Comparison of ENCODE assay signal across 9 mouse cellular contexts in the genomic region with DNA sequence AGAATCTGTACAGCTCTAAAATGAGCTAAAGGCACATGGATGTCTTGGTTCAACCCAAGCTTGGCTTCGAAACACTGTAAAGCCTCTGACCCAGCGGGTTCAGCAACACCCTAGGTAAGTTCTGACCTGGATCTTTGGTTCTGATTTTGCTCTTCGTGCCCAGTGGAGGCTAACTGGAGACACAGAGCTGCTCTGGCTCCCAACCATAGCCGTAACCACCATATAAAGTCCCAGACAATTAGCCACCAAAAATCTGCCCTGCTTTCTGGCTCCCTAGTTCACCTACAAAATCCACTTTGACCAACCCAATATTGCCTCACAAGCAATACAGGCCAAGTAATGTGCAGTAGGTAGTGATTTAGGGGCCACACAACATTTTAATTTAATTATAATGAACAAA. TPM values are rescaled to one million over a fixed set of nuclear protein-coding genes. Genes with fewer than 3 reads are reported as not detected.
A peak's percentile ranks its signal among the peaks of the same experiment; 100 is the strongest.
DNase-seq lines count a peak whose midpoint lies in the region; ATAC-seq and TF ChIP-seq lines count a peak whose summit lies in the region.
"Had no signal": no experiment of that assay in that cellular context is flagged by ENCODE, and none has a peak within 500 bp of the region (broad histone marks: within the 10 kb centered on the region; RNA-seq: fewer than 3 reads in every experiment).

No protein-coding gene starts in this region.

- H3K36me3 ChIP-seq in midbrain, embryonic 10.5 days = peaks cover 28% of the 10 kb centered on the region
- H3K36me3 ChIP-seq in midbrain, postnatal 0 days (ENCODE audit: insufficient read depth, low read length) = no peaks in the 10 kb centered on the region
- H3K36me3 ChIP-seq in liver, embryonic 14.5 days (replicated peaks; ENCODE audit: control insufficient read depth, insufficient read depth, low read depth) = no peaks in the 10 kb centered on the region

- no peak for ATAC-seq in midbrain, postnatal 0 days (ENCODE audit: low FRiP score)
- ATAC-seq in liver, embryonic 14.5 days (ENCODE audit: insufficient read depth) = no peak

- WGBS in midbrain, embryonic 10.5 days = 54% methylated on average over 4 of the region's 4 CpGs
- 57% methylated on average over 4 of the region's 4 CpGs for WGBS in midbrain, postnatal 0 days
- 60% methylated on average over 4 of the region's 4 CpGs for WGBS in liver, embryonic 14.5 days (ENCODE audit: insufficient replicate concordance)

- peak; percentile 2 for DNase-seq in adrenal gland, adult 2 months
- no peak for DNase-seq in adrenal gland, adult 18-20 months (ENCODE audit: low spot score in 2 of 2)
- peak; percentile 28 for DNase-seq in midbrain, embryonic 10.5 days (ENCODE audit: low spot score)
- DNase-seq in midbrain, postnatal 0 days (ENCODE audit: low spot score) = no peak
- no peak for DNase-seq in liver, embryonic 14.5 days (ENCODE audit: low read depth in 3 of 3, low spot score in 3 of 3)
- no peak for DNase-seq in frontal cortex, postnatal 10 days (ENCODE audit: low spot score in 2 of 2)
- no peak for DNase-seq in left cerebral cortex, adult 18-20 months (ENCODE audit: low spot score in 2 of 2)
- DNase-seq in cerebellum, adult 11 months = no peak

- H3K4me2 ChIP-seq in midbrain, postnatal 0 days (ENCODE audit: low read depth, low read length, poor library complexity, severe bottlenecking) = no peak overlapping the region
- peak overlapping the region; percentile 68 for H3K4me2 ChIP-seq in liver, embryonic 14.5 days (ENCODE audit: low read depth)

- peaks cover 100% of the 10 kb centered on the region for H3K27me3 ChIP-seq in midbrain, embryonic 10.5 days (ENCODE audit: low read depth, poor library complexity, severe bottlenecking)
- peaks cover 77% of the 10 kb centered on the region for H3K27me3 ChIP-seq in midbrain, postnatal 0 days (ENCODE audit: insufficient read depth, low read length)
- peaks cover 61% of the 10 kb centered on the region for H3K27me3 ChIP-seq in liver, embryonic 14.5 days (ENCODE audit: control insufficient read depth, insufficient read depth, low read length)

- no peak overlapping the region for H3K9ac ChIP-seq in midbrain, postnatal 0 days (replicated peaks; ENCODE audit: low read length, poor library complexity, severe bottlenecking)
- peak overlapping the region; percentile 73 for H3K9ac ChIP-seq in liver, embryonic 14.5 days (replicated peaks)

- H3K9me3 ChIP-seq in midbrain, embryonic 10.5 days (replicated peaks) = no peaks in the 10 kb centered on the region; the same call in 1 of the 2 replicates
- no peaks in the 10 kb centered on the region for H3K9me3 ChIP-seq in midbrain, postnatal 0 days (ENCODE audit: low read length)
- no peaks in the 10 kb centered on the region for H3K9me3 ChIP-seq in liver, embryonic 14.5 days (ENCODE audit: control insufficient read depth, low read length)

- H3K27ac ChIP-seq in midbrain, embryonic 10.5 days (replicated peaks) = peak overlapping the region; percentile 97
- H3K27ac ChIP-seq in midbrain, postnatal 0 days (ENCODE audit: low read depth, low read length) = no peak overlapping the region
- no peak overlapping the region for H3K27ac ChIP-seq in liver, embryonic 14.5 days

- peaks cover 29% of the 10 kb centered on the region for H3K4me1 ChIP-seq in midbrain, embryonic 10.5 days
- no peaks in the 10 kb centered on the region; the same call in 1 of the 2 replicates for H3K4me1 ChIP-seq in midbrain, postnatal 0 days (ENCODE audit: insufficient read depth, low read length)
- H3K4me1 ChIP-seq in liver, embryonic 14.5 days (replicated peaks; ENCODE audit: control insufficient read depth in 2 of 2, insufficient read depth in 2 of 2, low read length in 1 of 2) = peaks cover 0 to 6% of the 10 kb centered on the region in 2 experiments; a peak in 2 of 4 replicates

- H3K4me3 ChIP-seq in midbrain, embryonic 10.5 days = peak overlapping the region; percentile 75
- H3K4me3 ChIP-seq in midbrain, postnatal 0 days (ENCODE audit: low read depth, low read length) = no peak overlapping the region
- H3K4me3 ChIP-seq in liver, embryonic 14.5 days (ENCODE audit: insufficient read depth in 1 of 2, low read depth in 2 of 2, low read length in 2 of 2) = peak overlapping the region; percentile 49 to 68
- H3K4me3 ChIP-seq: myocyte had no signal

- TF ChIP-seq EP300 in liver, embryonic 14.5 days (IDR thresholded peaks at IDR 0.05; ENCODE audit: low read depth) = no peak

- TF ChIP-seq CTCF in midbrain, postnatal 0 days (IDR thresholded peaks at IDR 0.05) = no peak
- TF ChIP-seq CTCF in liver, embryonic 14.5 days (IDR thresholded peaks at IDR 0.05; ENCODE audit: low read depth) = no peak

RNA-seq across cellular contexts. Expression of gene Grb10, which starts 3.7 kb away (rescaled TPM):
- 10 to 100 TPM; 81.2 to 87.0 TPM for total RNA-seq in adrenal gland, adult 2 months (2021)
- polyA plus RNA-seq in adrenal gland, adult 2 months (2012; rRNA removed) = 32.5 and 44.2 TPM in 2 replicates
- total RNA-seq in adrenal gland, adult 18-20 months (2021) = 10 to 100 TPM; 61.1 to 71.2 TPM
- 441 and 449 TPM in 2 replicates for polyA plus RNA-seq in midbrain, embryonic 10.5 days (2016; fragmentation: Nextera tagmentation; extraction: Ambion mirVana)
- 94.0 and 110 TPM in 2 replicates for total RNA-seq in midbrain, postnatal 0 days (2014; rRNA removed)
- polyA plus RNA-seq in midbrain, postnatal 0 days (2015; fragmentation: Nextera tagmentation; extraction: Ambion mirVana) = 43.9 and 44.0 TPM in 2 replicates
- polyA plus RNA-seq in liver, embryonic 14.5 days (2012; rRNA removed) = 78.8 and 91.5 TPM in 2 replicates
- polyA plus RNA-seq in liver, embryonic 14.5 days (2014; fragmentation: Nextera tagmentation; extraction: Ambion mirVana) = 42.4 and 43.2 TPM in 2 replicates
- total RNA-seq in left cerebral cortex, adult 18-20 months (2021) = 10 to 100 TPM; 35.0 to 41.9 TPM

Comparison
In these comparisons a context has a peak if more than half of its experiments do, and no peak if none do; other contexts are left out.
1. DNase-seq: peak in adrenal gland, adult 2 months (single experiment) and midbrain, embryonic 10.5 days (single experiment); none in adrenal gland, adult 18-20 months (0 of 2), midbrain, postnatal 0 days (single experiment), liver, embryonic 14.5 days (0 of 3), frontal cortex, postnatal 10 days (0 of 2), left cerebral cortex, adult 18-20 months (0 of 2) and cerebellum, adult 11 months (single experiment).